Mouse (Mus musculus) heart, embryonic 12.5 days (tissue): ENCODE data around the gene Scn5a. TPM values are rescaled to one million over a fixed set of nuclear protein-coding genes. Genes with fewer than 3 reads are reported as not detected.
A peak's percentile ranks its signal among the peaks of the same experiment; 100 is the strongest.

Source experiments
- ATAC-seq: fragments of 200-750 bp; cut with Nextera tagmentation; 2 replicates; pipeline ENCODE4 v1.8.0; 2017; ENCODE audit warnings: moderate TSS enrichment, moderate library complexity; ENCODE audit not compliant: insufficient number of reproducible peaks, low FRiP score
- H3K27ac ChIP-seq: fragments of 300-500 bp; sonication (generic); 2 replicates; pipeline ENCODE4 v1.5.1; 2016; ENCODE audit warnings: mild to moderate bottlenecking, moderate library complexity; ENCODE audit not compliant: poor library complexity, severe bottlenecking
- H3K27me3 ChIP-seq: fragments of 300-500 bp; sonication (generic); replicated peaks from 2 replicates; pipeline ENCODE4 v1.6.1; 2016; ENCODE audit warnings: mild to moderate bottlenecking, moderate library complexity
- H3K36me3 ChIP-seq: fragments of 300-500 bp; sonication (generic); 2 replicates; pipeline ENCODE4 v1.6.1; 2016; ENCODE audit warnings: mild to moderate bottlenecking, moderate library complexity
- H3K4me1 ChIP-seq: fragments of 300-500 bp; sonication (generic); replicated peaks from 2 replicates; pipeline ENCODE4 v1.6.1; 2016; ENCODE audit warnings: mild to moderate bottlenecking
- H3K4me2 ChIP-seq: fragments of 300-500 bp; sonication (generic); 2 replicates; pipeline ENCODE4 v1.6.1; 2016; ENCODE audit warnings: mild to moderate bottlenecking, moderate library complexity
- H3K4me3 ChIP-seq: fragments of 300-500 bp; sonication (generic); 2 replicates; pipeline ENCODE4 v1.5.1; 2016; ENCODE audit warnings: mild to moderate bottlenecking
- H3K9ac ChIP-seq: fragments of 300-500 bp; sonication (generic); 2 replicates; pipeline ENCODE4 v1.6.1; 2016; ENCODE audit warnings: mild to moderate bottlenecking, moderate library complexity
- H3K9me3 ChIP-seq: fragments of 300-500 bp; sonication (generic); replicated peaks from 2 replicates; pipeline ENCODE4 v1.6.1; 2016; ENCODE audit warnings: mild to moderate bottlenecking, moderate library complexity
- WGBS: fragments of 180-500 bp; shearing (Covaris S2); methylation state at CpG from one replicate; pipeline ENCODE4 v1.1.7; 2016; 5-methylcytosine and 5-hydroxymethylcytosine counted together
- polyA plus RNA-seq: library from polyadenylated mRNA; unstranded; fragments of >200 nt; fragmentation: Nextera tagmentation; extraction: Ambion mirVana; gene quantifications from 2 replicates; pipeline ENCODE4 v1.2.1, GENCODE M21; 2016

Scn5a gene
- polyA plus RNA-seq, result 15.9 and 18.9 TPM in 2 replicates

GRCm38 (mm10) chr9:119578636-119579438 is at the start of gene Scn5a:
Gene Scn5a, minus strand, starts transcription at chr9:119579016.
- no peaks in the 10 kb centered on the region for H3K36me3 ChIP-seq
- peak; percentile 67 for ATAC-seq
- H3K4me2 ChIP-seq, result peak within 1 kb of the TSS; percentile 80
- H3K9ac ChIP-seq, result peak within 1 kb of the TSS; percentile 77
- H3K9me3 ChIP-seq, result no peaks in the 10 kb centered on the region
- WGBS, result under 1% methylated on average over 77 of the region's 99 CpGs
- H3K27ac ChIP-seq, result 0 out of 2 replicates have a peak within 1 kb of the TSS, but pooled peaks have one; percentile 4
- H3K4me3 ChIP-seq, result peak within 1 kb of the TSS; percentile 66
- peaks cover 91% of the 10 kb centered on the region for H3K27me3 ChIP-seq
- peaks cover 38% of the 10 kb centered on the region for H3K4me1 ChIP-seq

GRCm38 (mm10) chr9:119627227-119627626 is 48.4 kb upstream of the Scn5a start:
- peaks cover 38% of the 10 kb centered on the region for H3K4me1 ChIP-seq
- no peak overlapping the region for H3K9ac ChIP-seq
- no peaks in the 10 kb centered on the region for H3K9me3 ChIP-seq
- ATAC-seq, result no peak
- no peak overlapping the region for H3K4me3 ChIP-seq
- H3K4me2 ChIP-seq, result no peak overlapping the region
- peaks cover 13% of the 10 kb centered on the region for H3K27me3 ChIP-seq
- 73% methylated on average over 6 of the region's 6 CpGs for WGBS
- no peak overlapping the region for H3K27ac ChIP-seq
- no peaks in the 10 kb centered on the region for H3K36me3 ChIP-seq

GRCm38 (mm10) chr9:119624151-119624550 is 45.3 kb upstream of the Scn5a start:
- no peak overlapping the region for H3K9ac ChIP-seq
- H3K4me3 ChIP-seq, result no peak overlapping the region
- peaks cover 23% of the 10 kb centered on the region for H3K4me1 ChIP-seq
- ATAC-seq, result no peak
- WGBS, result 57% methylated on average over 4 of the region's 4 CpGs
- no peak overlapping the region for H3K27ac ChIP-seq
- peaks cover 3% of the 10 kb centered on the region; the same call in 1 of the 2 replicates for H3K27me3 ChIP-seq
- H3K36me3 ChIP-seq, result no peaks in the 10 kb centered on the region
- no peak overlapping the region for H3K4me2 ChIP-seq
- no peaks in the 10 kb centered on the region for H3K9me3 ChIP-seq

- no peak overlapping the region for H3K27ac ChIP-seq
- H3K9me3 ChIP-seq, result no peaks in the 10 kb centered on the region
- no peak for ATAC-seq
- 75% methylated on average over 6 of the region's 6 CpGs for WGBS
- H3K4me1 ChIP-seq, result peaks cover 19% of the 10 kb centered on the region
- H3K27me3 ChIP-seq, result no peaks in the 10 kb centered on the region
- H3K4me2 ChIP-seq, result no peak overlapping the region
- no peak overlapping the region for H3K4me3 ChIP-seq
- H3K9ac ChIP-seq, result no peak overlapping the region
- no peaks in the 10 kb centered on the region for H3K36me3 ChIP-seq
These were observed 36.0 kb upstream of the Scn5a start for GRCm38 (mm10) chr9:119614798-119615197.

- WGBS, result 78% methylated on average over 7 of the region's 7 CpGs
- no peak overlapping the region for H3K9ac ChIP-seq
- H3K9me3 ChIP-seq, result no peaks in the 10 kb centered on the region
- H3K4me3 ChIP-seq, result no peak overlapping the region
- no peaks in the 10 kb centered on the region for H3K27me3 ChIP-seq
- H3K4me1 ChIP-seq, result peaks cover 18% of the 10 kb centered on the region
- no peak overlapping the region for H3K4me2 ChIP-seq
- no peaks in the 10 kb centered on the region for H3K36me3 ChIP-seq
- H3K27ac ChIP-seq, result no peak overlapping the region
- no peak for ATAC-seq
These were observed 31.8 kb upstream of the Scn5a start for GRCm38 (mm10) chr9:119610563-119611166.

- no peaks in the 10 kb centered on the region for H3K36me3 ChIP-seq
- no peak overlapping the region for H3K9ac ChIP-seq
- no peak overlapping the region for H3K4me3 ChIP-seq
- H3K27ac ChIP-seq, result no peak overlapping the region
- WGBS, result 92% methylated on average over 5 of the region's 5 CpGs
- no peak for ATAC-seq
- no peak overlapping the region for H3K4me2 ChIP-seq
- peaks cover 12% of the 10 kb centered on the region; the same call in 1 of the 2 replicates for H3K4me1 ChIP-seq
- H3K9me3 ChIP-seq, result no peaks in the 10 kb centered on the region
- H3K27me3 ChIP-seq, result 0 out of 2 replicates have a peak, but pooled peaks cover 3% of the 10 kb centered on the region
These were observed 28.1 kb upstream of the Scn5a start for GRCm38 (mm10) chr9:119606906-119607305.

- no peak overlapping the region for H3K4me3 ChIP-seq
- H3K27me3 ChIP-seq, result 0 out of 2 replicates have a peak, but pooled peaks cover 3% of the 10 kb centered on the region
- H3K36me3 ChIP-seq, result no peaks in the 10 kb centered on the region
- 65% methylated on average over 8 of the region's 8 CpGs for WGBS
- H3K27ac ChIP-seq, result no peak overlapping the region
- H3K4me2 ChIP-seq, result no peak overlapping the region
- peaks cover 12% of the 10 kb centered on the region; the same call in 1 of the 2 replicates for H3K4me1 ChIP-seq
- no peak overlapping the region for H3K9ac ChIP-seq
- ATAC-seq, result no peak
- H3K9me3 ChIP-seq, result peaks cover 5% of the 10 kb centered on the region
These were observed 25.8 kb upstream of the Scn5a start for GRCm38 (mm10) chr9:119604607-119605006.

GRCm38 (mm10) chr9:119598501-119598900 is 19.7 kb upstream of the Scn5a start:
- H3K36me3 ChIP-seq, result no peaks in the 10 kb centered on the region
- H3K27ac ChIP-seq, result no peak overlapping the region
- H3K9ac ChIP-seq, result no peak overlapping the region
- no peak for ATAC-seq
- H3K27me3 ChIP-seq, result no peaks in the 10 kb centered on the region
- 73% methylated on average over 10 of the region's 10 CpGs for WGBS
- H3K4me2 ChIP-seq, result no peak overlapping the region
- peaks cover 6% of the 10 kb centered on the region for H3K9me3 ChIP-seq
- no peaks in the 10 kb centered on the region for H3K4me1 ChIP-seq
- no peak overlapping the region for H3K4me3 ChIP-seq

GRCm38 (mm10) chr9:119597332-119597731 is 18.5 kb upstream of the Scn5a start:
- Histone ChIP-seq H3K36me3 (no peaks in the 10 kb centered on the region), H3K27ac (no peak overlapping the region), H3K4me1 (no peaks in the 10 kb centered on the region), H3K27me3 (no peaks in the 10 kb centered on the region), H3K9ac (no peak overlapping the region), H3K4me2 (no peak overlapping the region), H3K4me3 (no peak overlapping the region), H3K9me3 (peaks cover 6% of the 10 kb centered on the region)
- no peak for ATAC-seq
- 71% methylated on average over 8 of the region's 8 CpGs for WGBS

GRCm38 (mm10) chr9:119589592-119589991 is 10.8 kb upstream of the Scn5a start:
- WGBS, result 79% methylated on average over 8 of the region's 8 CpGs
- H3K4me3 ChIP-seq, result no peak overlapping the region
- H3K9me3 ChIP-seq, result no peaks in the 10 kb centered on the region
- no peak overlapping the region for H3K9ac ChIP-seq
- H3K27ac ChIP-seq, result no peak overlapping the region
- no peak overlapping the region for H3K4me2 ChIP-seq
- peaks cover 11% of the 10 kb centered on the region for H3K4me1 ChIP-seq
- no peaks in the 10 kb centered on the region for H3K36me3 ChIP-seq
- no peak for ATAC-seq
- peaks cover 31% of the 10 kb centered on the region for H3K27me3 ChIP-seq

GRCm38 (mm10) chr9:119588763-119589449 is 10.1 kb upstream of the Scn5a start:
- Histone ChIP-seq H3K4me2 (peak overlapping the region; percentile 64), H3K27ac (no peak overlapping the region), H3K9me3 (no peaks in the 10 kb centered on the region), H3K36me3 (no peaks in the 10 kb centered on the region), H3K4me3 (peak overlapping the region; percentile 30), H3K27me3 (peaks cover 37% of the 10 kb centered on the region), H3K4me1 (peaks cover 11% of the 10 kb centered on the region), H3K9ac (no peak overlapping the region)
- WGBS, result 21% methylated on average over 26 of the region's 26 CpGs
- ATAC-seq, result peak; percentile 76
